Mouse (Mus musculus): Measurements from ENCODE around the gene Hap1. TPM values are rescaled to one million over a fixed set of nuclear protein-coding genes. Genes with fewer than 3 reads are reported as not detected.
"Not testable (repeated sequence)": the region's sequence is repeated elsewhere in the genome, so short reads cannot be mapped to it uniquely, and the experiment has no call there.

Gene Hap1
- polyA plus RNA-seq, 1 experiment = 0.77 TPM

DNA sequence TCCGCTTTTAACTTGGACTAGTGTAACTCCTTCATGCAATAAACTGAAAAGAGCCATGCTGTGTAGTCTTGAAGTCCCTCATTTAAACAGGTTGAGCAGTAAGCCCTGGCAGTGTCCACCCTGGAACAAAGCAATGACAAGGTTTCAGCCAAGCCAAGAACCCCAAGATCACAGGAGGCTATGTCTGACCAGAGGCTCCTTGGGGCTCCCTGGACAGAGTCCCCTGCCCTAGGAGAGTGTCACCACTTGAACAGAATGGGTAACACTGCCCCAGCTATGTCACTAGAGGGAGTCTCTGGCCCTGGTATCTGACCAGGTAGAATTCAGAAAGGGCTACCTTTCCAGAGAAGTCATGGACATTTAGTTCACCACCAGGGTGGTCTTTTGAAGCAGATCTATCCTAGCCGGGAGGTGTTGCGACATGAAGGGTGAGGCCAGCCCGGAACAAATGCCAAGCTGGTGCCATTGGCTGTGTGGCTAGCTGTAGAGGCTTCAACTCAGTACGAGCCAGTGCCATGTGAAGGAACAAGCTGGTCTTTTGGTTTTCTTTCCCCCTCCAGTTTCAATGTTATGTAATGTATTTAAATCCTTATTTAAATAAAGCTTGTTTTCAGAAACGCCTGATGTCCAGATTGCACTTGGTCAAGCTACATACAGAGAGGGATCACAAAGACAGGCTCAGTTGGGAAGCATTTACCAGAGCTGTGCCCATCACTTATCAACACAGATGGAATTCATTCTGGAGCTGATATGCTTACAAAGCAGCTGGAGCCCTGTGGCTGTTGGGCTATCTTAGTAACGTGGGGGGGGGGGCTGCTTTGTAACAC lies 34.2 kb downstream of the Hap1 start:
- peak overlapping the region; percentile 39 for H3K4me3 ChIP-seq (ENCODE audit: insufficient read depth, low read length)
- H3K27ac ChIP-seq (ENCODE audit: insufficient read depth, low read length) = peak overlapping the region; percentile 21; the same call in 1 of the 2 replicates
- peak; percentile 40; the same call in 1 of the 2 replicates for TF ChIP-seq POLR2A (IDR thresholded peaks at IDR 0.05; ENCODE audit: low read depth, low read length)
- not testable (repeated sequence) for H3K4me1 ChIP-seq (ENCODE audit: control insufficient read depth, insufficient read depth, low read length)

DNA sequence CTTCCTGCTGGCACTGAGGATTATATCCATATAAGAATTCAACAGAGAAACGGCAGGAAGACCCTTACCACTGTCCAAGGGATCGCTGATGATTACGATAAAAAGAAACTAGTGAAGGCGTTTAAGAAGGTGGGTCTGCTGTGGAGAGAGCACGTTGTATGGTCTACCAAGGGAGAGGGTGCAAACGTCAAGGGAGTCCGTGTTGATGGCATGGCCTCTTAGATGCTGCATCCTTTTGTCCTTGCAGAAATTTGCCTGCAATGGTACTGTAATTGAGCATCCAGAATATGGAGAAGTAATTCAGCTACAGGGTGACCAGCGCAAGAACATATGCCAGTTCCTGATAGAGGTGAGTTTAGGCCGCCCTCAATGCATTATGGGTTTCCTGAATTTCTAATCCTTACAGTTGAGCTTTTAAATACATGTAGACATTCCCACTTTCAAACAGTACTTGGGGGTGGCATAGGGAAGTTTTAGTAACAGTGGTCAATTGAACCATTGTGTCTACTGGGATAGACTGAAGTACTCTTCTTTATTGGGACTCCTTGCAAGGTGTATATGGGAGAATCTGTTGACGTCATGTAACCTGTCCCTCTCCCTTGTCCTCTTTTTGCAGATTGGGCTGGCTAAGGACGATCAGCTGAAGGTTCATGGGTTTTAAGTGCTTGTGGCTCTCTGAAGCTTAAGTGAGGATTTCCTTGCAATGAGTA lies 35.1 kb downstream of the Hap1 start:
- peak overlapping the region; percentile 50 for H3K27ac ChIP-seq (ENCODE audit: insufficient read depth, low read length)
- H3K4me1 ChIP-seq (ENCODE audit: control insufficient read depth, insufficient read depth, low read length) = not testable (repeated sequence)
- peak overlapping the region; percentile 95 for H3K4me3 ChIP-seq (ENCODE audit: insufficient read depth, low read length)

DNA sequence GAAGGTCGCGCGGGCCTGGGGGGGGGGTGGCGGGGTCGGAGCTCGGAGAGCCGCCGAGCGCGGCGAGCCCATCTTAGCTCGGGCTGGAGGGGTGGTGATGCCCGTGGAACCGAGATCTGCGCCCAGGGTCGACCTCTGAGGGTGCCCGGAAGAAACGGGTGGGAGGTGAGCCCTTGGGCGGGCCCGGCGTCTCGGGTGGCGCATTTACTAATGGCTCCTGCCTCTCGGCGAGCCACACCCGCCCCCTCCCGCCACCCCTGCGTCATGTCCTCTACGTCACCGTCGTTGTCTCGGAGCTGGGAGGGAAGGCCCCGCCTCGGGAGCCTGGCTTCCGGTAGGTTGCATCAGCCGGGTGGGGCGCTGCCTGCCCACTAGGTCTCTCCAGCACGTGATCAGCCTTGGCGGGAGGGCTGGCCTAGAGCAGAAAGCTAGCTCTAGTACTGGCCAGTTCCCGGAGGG lies 35.7 kb downstream of the Hap1 start:
- H3K4me1 ChIP-seq (ENCODE audit: control insufficient read depth, insufficient read depth, low read length) = no peaks in the 10 kb centered on the region
- TF ChIP-seq CTCF (IDR thresholded peaks at IDR 0.05; ENCODE audit: borderline replicate concordance, insufficient read depth, low read length) (no peak), POLR2A (IDR thresholded peaks at IDR 0.05; ENCODE audit: low read depth, low read length) (no peak; the same call in none of the 2 replicates)
- H3K27ac ChIP-seq (ENCODE audit: insufficient read depth, low read length) = peak overlapping the region; percentile 76
- peak overlapping the region; percentile 95 for H3K4me3 ChIP-seq (ENCODE audit: insufficient read depth, low read length)

DNA sequence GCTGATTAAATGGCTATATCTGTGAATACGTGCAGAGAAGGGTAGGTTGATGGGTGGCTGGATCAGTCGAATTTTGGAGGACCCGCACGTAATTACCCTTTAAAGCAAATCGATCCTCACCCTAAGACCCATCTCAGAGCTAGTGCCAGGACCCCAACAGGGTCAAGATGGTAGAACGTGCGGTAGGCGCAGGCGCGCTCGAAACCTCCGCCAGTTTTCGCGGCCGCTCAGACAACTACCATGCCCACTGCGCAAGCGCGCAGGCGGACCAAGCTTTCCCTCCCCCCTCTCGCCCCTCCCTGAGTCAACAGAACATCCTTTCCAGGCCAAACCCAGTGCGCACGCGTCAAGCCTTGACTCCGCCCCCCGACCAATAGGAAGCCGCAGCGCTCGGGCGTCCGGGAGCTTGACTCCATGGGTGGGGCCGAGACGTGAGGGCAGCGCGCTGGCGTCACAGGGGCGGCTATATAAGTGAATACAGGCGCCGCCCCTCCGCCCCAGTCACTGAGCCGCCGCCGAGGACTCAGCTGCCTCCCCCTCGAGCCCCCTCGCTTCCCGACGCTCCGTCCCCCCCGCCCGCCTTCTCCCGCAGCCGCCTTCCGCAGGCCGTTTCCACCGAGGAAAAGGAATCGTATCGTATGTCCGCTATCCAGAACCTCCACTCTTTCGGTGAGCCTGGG lies 36.3 kb downstream of the Hap1 start, which contains the start of gene Eif1:
Eif1 (plus strand) TSS at position 394 of the 680 bp plus-strand sequence.
- peak within 1 kb of the TSS; percentile 76 for H3K27ac ChIP-seq (ENCODE audit: insufficient read depth, low read length)
- TF ChIP-seq CTCF (IDR thresholded peaks at IDR 0.05; ENCODE audit: borderline replicate concordance, insufficient read depth, low read length) (no peak), POLR2A (IDR thresholded peaks at IDR 0.05; ENCODE audit: low read depth, low read length) (peak; percentile 87)
- peak within 1 kb of the TSS; percentile 95 for H3K4me3 ChIP-seq (ENCODE audit: insufficient read depth, low read length)
- no peaks in the 10 kb centered on the region for H3K4me1 ChIP-seq (ENCODE audit: control insufficient read depth, insufficient read depth, low read length)

DNA sequence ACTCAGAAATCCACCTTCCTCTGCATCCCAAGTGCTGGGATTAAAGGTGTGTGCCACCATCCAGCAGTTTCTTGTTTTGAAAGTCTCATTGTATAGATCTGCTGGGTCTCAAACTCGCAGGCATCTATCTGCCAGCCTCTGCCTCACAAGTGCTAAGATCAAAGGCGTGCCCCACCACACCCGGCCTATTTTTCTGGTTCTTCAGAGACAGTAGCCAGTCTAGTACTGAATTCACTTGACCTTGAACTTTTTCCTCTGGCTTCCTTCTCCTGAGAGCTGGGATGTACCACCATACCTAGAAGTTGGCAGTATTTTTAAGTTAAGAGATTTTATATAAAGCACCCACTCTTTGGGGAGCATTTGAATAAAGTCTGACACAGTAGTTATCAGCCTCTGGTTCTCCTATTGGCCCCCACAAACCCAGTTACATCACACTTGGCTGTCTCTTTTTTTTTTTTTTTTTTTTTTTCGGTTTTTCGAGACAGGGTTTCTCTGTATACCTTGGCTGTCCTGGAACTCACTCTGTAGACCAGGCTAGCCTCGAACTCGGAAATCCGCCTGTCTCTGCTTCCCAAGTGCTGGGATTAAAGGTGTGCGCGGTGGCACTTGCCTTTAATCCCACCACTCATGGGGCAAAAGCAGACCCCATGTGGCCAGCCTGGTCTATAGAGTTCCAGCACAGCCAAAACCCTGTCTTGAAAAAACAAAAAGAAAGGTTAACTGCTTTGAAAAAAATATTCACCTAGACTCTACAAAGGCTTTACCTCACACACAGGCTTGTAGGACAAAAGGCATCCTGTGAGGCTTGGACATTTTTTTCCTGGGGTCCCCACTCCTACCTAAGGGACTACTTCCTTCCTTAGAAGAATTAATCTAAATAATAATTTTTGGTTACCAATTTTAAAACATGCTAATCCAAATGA lies 37.1 kb downstream of the Hap1 start:
- Histone ChIP-seq H3K27ac (ENCODE audit: insufficient read depth, low read length) (0 out of 2 replicates have a peak overlapping the region, but pooled peaks have one; percentile 41), H3K4me3 (ENCODE audit: insufficient read depth, low read length) (peak overlapping the region; percentile 32; the same call in 1 of the 2 replicates), H3K4me1 (ENCODE audit: control insufficient read depth, insufficient read depth, low read length) (no peaks in the 10 kb centered on the region)
- TF ChIP-seq CTCF (IDR thresholded peaks at IDR 0.05; ENCODE audit: borderline replicate concordance, insufficient read depth, low read length) (no peak), POLR2A (IDR thresholded peaks at IDR 0.05; ENCODE audit: low read depth, low read length) (no peak)

DNA sequence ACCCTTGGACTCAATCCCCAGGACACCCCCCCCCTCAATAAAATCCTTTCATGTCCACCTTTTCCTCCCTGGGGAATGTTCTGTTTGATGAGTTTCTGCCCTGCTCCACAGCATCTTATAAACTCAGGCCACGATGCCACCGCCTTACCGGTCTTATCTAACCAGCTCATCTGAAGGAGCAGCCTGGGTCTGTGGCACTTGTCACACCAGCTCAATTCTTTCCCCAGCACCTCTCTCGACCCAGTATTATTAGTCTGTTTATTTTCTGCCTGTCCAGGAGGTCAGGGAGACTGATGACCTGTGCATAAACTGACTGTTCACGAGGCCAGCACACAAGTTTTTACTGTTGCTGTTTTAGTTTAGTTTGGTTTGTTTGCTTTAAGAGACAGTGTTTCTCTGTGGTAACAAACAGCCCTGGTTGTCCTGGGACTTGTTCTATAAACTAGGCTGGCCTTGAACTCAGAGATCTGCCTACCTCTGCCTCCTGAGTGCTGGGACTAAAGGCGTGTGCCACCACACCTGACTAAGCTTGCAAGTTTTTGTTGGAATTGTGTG lies 38.0 kb downstream of the Hap1 start:
- TF ChIP-seq POLR2A (IDR thresholded peaks at IDR 0.05; ENCODE audit: low read depth, low read length) (no peak), CTCF (IDR thresholded peaks at IDR 0.05; ENCODE audit: borderline replicate concordance, insufficient read depth, low read length) (no peak)
- Histone ChIP-seq H3K27ac (ENCODE audit: insufficient read depth, low read length) (no peak overlapping the region), H3K4me1 (ENCODE audit: control insufficient read depth, insufficient read depth, low read length) (no peaks in the 10 kb centered on the region), H3K4me3 (ENCODE audit: insufficient read depth, low read length) (no peak overlapping the region)

DNA sequence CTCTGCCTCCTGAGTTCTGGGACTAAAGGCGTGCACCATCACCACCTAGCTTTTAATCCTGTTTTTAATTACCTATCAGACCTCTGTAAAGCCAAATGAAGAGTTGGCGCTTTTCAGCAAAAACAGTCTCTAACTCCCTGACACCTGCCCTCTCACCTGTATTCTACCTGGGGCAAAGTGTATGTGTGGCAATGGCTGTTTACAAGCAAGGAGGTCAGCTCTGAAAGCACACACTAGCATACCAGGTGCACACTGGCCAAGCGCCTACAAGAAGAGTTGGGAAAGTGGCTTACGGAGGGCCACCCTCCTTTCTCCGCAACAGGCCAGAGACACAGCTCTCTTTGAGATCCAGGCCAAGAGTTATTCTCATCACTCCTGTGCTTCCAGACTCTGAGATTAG lies 40.5 kb downstream of the Hap1 start:
- Histone ChIP-seq H3K4me3 (ENCODE audit: insufficient read depth, low read length) (no peak overlapping the region), H3K27ac (ENCODE audit: insufficient read depth, low read length) (no peak overlapping the region), H3K4me1 (ENCODE audit: control insufficient read depth, insufficient read depth, low read length) (no peaks in the 10 kb centered on the region; the same call in 1 of the 2 replicates)
- TF ChIP-seq POLR2A (IDR thresholded peaks at IDR 0.05; ENCODE audit: low read depth, low read length) (no peak), CTCF (IDR thresholded peaks at IDR 0.05; ENCODE audit: borderline replicate concordance, insufficient read depth, low read length) (no peak)

DNA sequence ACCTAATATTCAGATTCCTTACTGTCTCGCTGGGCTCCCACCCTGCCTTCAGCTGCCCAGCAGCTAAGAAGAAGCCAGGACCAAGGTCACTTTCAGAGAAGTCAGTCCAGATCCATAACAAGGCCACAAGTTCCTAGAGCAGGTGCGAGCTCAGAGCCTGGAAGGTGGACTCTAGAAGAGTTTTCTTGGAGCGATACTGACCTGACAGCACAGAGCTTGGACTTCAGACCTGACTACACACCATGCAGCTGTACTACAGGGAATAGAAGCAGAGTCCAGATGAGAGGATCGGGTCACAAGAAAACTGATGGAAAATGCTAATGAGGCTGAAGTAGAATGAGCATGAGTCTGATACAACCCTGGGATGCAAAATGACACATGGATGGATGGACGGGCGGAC lies 42.5 kb downstream of the Hap1 start:
- H3K4me3 ChIP-seq (ENCODE audit: insufficient read depth, low read length) = no peak overlapping the region
- TF ChIP-seq POLR2A (IDR thresholded peaks at IDR 0.05; ENCODE audit: low read depth, low read length) (no peak), CTCF (IDR thresholded peaks at IDR 0.05; ENCODE audit: borderline replicate concordance, insufficient read depth, low read length) (no peak)
- H3K27ac ChIP-seq (ENCODE audit: insufficient read depth, low read length) = no peak overlapping the region
- H3K4me1 ChIP-seq (ENCODE audit: control insufficient read depth, insufficient read depth, low read length) = no peaks in the 10 kb centered on the region; the same call in 1 of the 2 replicates
